Mouse (Mus musculus) limb, embryonic 14.5 days (tissue): ENCODE results near the gene Alox12b. TPM values are rescaled to one million over a fixed set of nuclear protein-coding genes. Genes with fewer than 3 reads are reported as not detected.
A peak's percentile ranks its signal among the peaks of the same experiment; 100 is the strongest.

ENCODE experiments used
- ATAC-seq: fragments of 200-750 bp; cut with Nextera tagmentation; 2 replicates; pipeline ENCODE4 v1.8.0; 2017; ENCODE audit warnings: low read depth, moderate number of reproducible peaks, moderate TSS enrichment; ENCODE audit not compliant: low FRiP score
- DNase-seq: peaks from one replicate; pipeline ENCODE4 v3.0.0-alpha.2; 2015; ENCODE audit warnings: low spot score
- H3K27ac ChIP-seq: fragments of 300-500 bp; sonication (generic); replicated peaks from 2 replicates; pipeline ENCODE4 v1.5.1; 2014; ENCODE audit warnings: low read depth, mild to moderate bottlenecking, low read length, moderate library complexity, mixed read lengths
- H3K27me3 ChIP-seq: fragments of 300-500 bp; sonication (generic); 2 replicates; pipeline ENCODE4 v1.6.1; 2014; ENCODE audit warnings: low read length, mixed read lengths; ENCODE audit not compliant: control insufficient read depth, insufficient read depth
- H3K36me3 ChIP-seq: fragments of 300-500 bp; sonication (generic); 2 replicates; pipeline ENCODE4 v1.6.1; 2014; ENCODE audit warnings: mild to moderate bottlenecking, low read length, moderate library complexity, mixed read lengths; ENCODE audit not compliant: control insufficient read depth, insufficient read depth
- H3K4me1 ChIP-seq: fragments of 300-500 bp; sonication (generic); 2 replicates; pipeline ENCODE4 v1.6.1; 2014; ENCODE audit warnings: antibody characterized with exemption, low read length, mixed read lengths; ENCODE audit not compliant: control insufficient read depth, insufficient read depth
- H3K4me2 ChIP-seq: fragments of 300-500 bp; sonication (generic); replicated peaks from 2 replicates; pipeline ENCODE4 v1.6.1; 2014; ENCODE audit warnings: low read depth, mild to moderate bottlenecking, low read length, moderate library complexity; ENCODE audit not compliant: severe bottlenecking
- H3K4me3 ChIP-seq: fragments of 300-500 bp; sonication (generic); replicated peaks from 2 replicates; pipeline ENCODE4 v1.5.1; 2014; ENCODE audit warnings: low read length
- H3K9ac ChIP-seq: fragments of 300-500 bp; sonication (generic); 2 replicates; pipeline ENCODE4 v1.6.1; 2014; ENCODE audit warnings: mild to moderate bottlenecking, low read depth, low read length, moderate library complexity; ENCODE audit not compliant: severe bottlenecking
- H3K9me3 ChIP-seq: fragments of 300-500 bp; sonication (generic); 2 replicates; pipeline ENCODE4 v1.6.1; 2016; ENCODE audit warnings: low read length; ENCODE audit not compliant: control insufficient read depth
- POLR2A ChIP-seq: fragments of 200-500 bp; IDR thresholded peaks from 2 replicates; pipeline ENCODE4 v1.8.0; 2012; ENCODE audit warnings: inconsistent platforms, mild to moderate bottlenecking, moderate library complexity, borderline replicate concordance; ENCODE audit not compliant: insufficient read depth, insufficient read length; ENCODE audit errors: extremely low read depth
- WGBS: fragments of 180-500 bp; shearing (Covaris S2); extraction: QIAGEN DNeasy Blood & Tissue Kit; methylation state at CpG from one replicate; pipeline ENCODE4 v1.1.7; 2014; 5-methylcytosine and 5-hydroxymethylcytosine counted together
- polyA plus RNA-seq, 2 experiments: library from polyadenylated mRNA; depleted of rRNA in 1 of 2; stranded (reverse) in 1 of 2; unstranded in 1 of 2; fragments of >200 nt; fragmentation: Nextera tagmentation in 1 of 2; extraction: Ambion mirVana in 1 of 2; gene quantifications; 2 replicates each; pipeline versions ENCODE4 v1.2.1 to v1.2.3; 2012 to 2014

The Alox12b gene
- polyA plus RNA-seq, 2 experiments, result 0.24 to 0.83 TPM

GRCm38 (mm10) chr11:69117737-69118695 is 38.8 kb upstream of the Alox12b start:
- DNase-seq (no peak), ATAC-seq (peak; percentile 16; the same call in 1 of the 2 replicates)
- peaks cover 22% of the 10 kb centered on the region for H3K4me1 ChIP-seq
- H3K36me3 ChIP-seq, result no peaks in the 10 kb centered on the region
- peak overlapping the region; percentile 39 for H3K27ac ChIP-seq
- 0 out of 2 replicates have a peak, but pooled peaks have one; percentile 9 for TF ChIP-seq POLR2A
- peak overlapping the region; percentile 62 for H3K9ac ChIP-seq
- no peaks in the 10 kb centered on the region for H3K9me3 ChIP-seq
- under 1% methylated on average over 45 of the region's 45 CpGs for WGBS
- peak overlapping the region; percentile 60 for H3K4me3 ChIP-seq
- H3K4me2 ChIP-seq, result peak overlapping the region; percentile 82
- H3K27me3 ChIP-seq, result no peaks in the 10 kb centered on the region

GRCm38 (mm10) chr11:69118765-69119164 is 38.0 kb upstream of the Alox12b start:
- peak overlapping the region; percentile 82 for H3K4me2 ChIP-seq
- H3K4me3 ChIP-seq, result peak overlapping the region; percentile 60
- H3K9ac ChIP-seq, result no peak overlapping the region
- H3K27ac ChIP-seq, result no peak overlapping the region
- peaks cover 22% of the 10 kb centered on the region for H3K4me1 ChIP-seq
- WGBS, result 0% methylated on average over 15 of the region's 15 CpGs
- TF ChIP-seq POLR2A, result no peak
- peak; percentile 48 for ATAC-seq
- H3K27me3 ChIP-seq, result no peaks in the 10 kb centered on the region
- H3K9me3 ChIP-seq, result no peaks in the 10 kb centered on the region
- DNase-seq, result peak; percentile 94
- no peaks in the 10 kb centered on the region for H3K36me3 ChIP-seq

GRCm38 (mm10) chr11:69119446-69120155 is 37.2 kb upstream of the Alox12b start:
- Histone ChIP-seq H3K27ac (no peak overlapping the region), H3K9me3 (no peaks in the 10 kb centered on the region), H3K4me3 (peak overlapping the region; percentile 74), H3K4me2 (peak overlapping the region; percentile 90), H3K4me1 (peaks cover 22% of the 10 kb centered on the region), H3K27me3 (no peaks in the 10 kb centered on the region), H3K36me3 (no peaks in the 10 kb centered on the region), H3K9ac (no peak overlapping the region)
- ATAC-seq (no peak), DNase-seq (no peak)
- no peak for TF ChIP-seq POLR2A
- WGBS, result 28% methylated on average over 14 of the region's 14 CpGs

GRCm38 (mm10) chr11:69120221-69121000 is 36.4 kb upstream of the Alox12b start, which contains the start of gene Hes7:
TSS of gene Hes7 (plus strand) at chr11:69120404.
- peak within 1 kb of the TSS; percentile 65 for H3K9ac ChIP-seq
- 4% methylated on average over 27 of the region's 27 CpGs for WGBS
- no peak for TF ChIP-seq POLR2A
- H3K4me3 ChIP-seq, result peak within 1 kb of the TSS; percentile 74
- DNase-seq (no peak), ATAC-seq (no peak)
- H3K4me1 ChIP-seq, result peaks cover 22% of the 10 kb centered on the region
- H3K4me2 ChIP-seq, result peak within 1 kb of the TSS; percentile 90
- H3K27ac ChIP-seq, result no peak within 1 kb of the TSS
- no peaks in the 10 kb centered on the region for H3K36me3 ChIP-seq
- no peaks in the 10 kb centered on the region for H3K27me3 ChIP-seq
- no peaks in the 10 kb centered on the region for H3K9me3 ChIP-seq
